Mouse (Mus musculus) embryo, embryonic 11.5 days (tissue): ENCODE data around the gene Prickle1.

Experiments
- DNase-seq: peaks from one replicate; pipeline ENCODE4 v3.0.0-alpha.2; 2012; ENCODE audit warnings: low read depth, low spot score

The Prickle1 gene

DNA sequence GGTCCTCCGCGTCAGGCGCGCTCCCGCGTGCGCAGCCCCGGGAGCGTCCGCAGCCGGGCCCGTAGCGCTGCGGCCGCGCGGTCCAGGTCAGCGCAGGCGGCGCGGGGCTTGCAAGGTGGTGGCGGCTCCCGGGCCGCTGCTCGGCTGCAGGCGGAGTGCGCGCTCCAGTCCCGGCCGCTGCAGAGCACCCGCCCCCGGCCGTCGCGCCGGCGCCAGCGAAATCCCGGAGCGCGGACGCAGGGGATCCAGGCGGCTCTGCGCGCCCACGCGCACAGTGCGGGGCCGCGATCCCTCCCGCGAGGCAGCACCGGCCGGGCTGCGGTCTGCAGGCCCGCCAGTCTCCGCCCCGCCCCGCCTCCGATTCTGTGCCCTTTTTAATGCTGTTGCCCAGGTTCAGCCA is at the start of gene Prickle1:
TSS of gene Prickle1 (minus strand) at position 146 of the 400 bp plus-strand sequence.
- peak; percentile 80 for DNase-seq

DNA sequence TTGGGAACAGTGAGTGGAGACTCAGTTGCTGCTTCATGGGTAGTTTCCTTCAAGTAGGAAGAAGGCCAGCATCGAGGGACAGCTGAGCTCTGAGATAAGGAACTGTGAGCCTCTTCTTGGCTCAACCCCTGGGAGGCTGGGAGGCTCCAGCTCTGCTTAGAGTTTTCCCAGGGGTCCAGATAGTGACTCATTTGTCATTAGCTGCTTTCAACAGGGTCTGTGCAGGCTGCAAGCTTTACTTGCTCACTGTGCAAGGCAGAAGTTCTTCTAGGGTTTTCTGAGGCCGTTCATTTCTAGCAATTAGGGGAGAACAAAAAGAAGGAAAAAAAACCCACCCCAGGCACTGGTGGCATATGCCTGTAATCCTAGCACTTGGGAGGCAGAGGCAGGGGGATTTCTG is 44.5 kb upstream of the Prickle1 start:
- no peak for DNase-seq

DNA sequence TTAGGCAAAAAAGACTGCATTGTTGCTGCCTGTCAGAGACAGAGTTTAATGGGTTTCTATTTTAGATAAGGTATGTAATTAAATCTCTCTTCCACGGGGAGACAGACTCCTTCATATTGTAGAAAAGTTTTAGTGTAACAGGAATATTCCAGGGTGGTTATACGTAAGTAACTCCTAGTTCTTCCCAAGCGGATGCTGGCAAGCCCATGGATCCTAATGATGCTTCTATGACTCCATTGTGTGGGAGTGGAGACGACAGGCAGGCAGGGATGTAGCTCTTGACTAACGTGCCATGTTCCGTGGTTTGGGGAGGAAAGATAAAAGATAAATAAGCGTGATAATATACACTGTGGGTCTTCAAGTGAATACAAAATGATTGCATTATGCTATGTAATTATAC is 41.3 kb upstream of the Prickle1 start:
- DNase-seq: no peak

DNA sequence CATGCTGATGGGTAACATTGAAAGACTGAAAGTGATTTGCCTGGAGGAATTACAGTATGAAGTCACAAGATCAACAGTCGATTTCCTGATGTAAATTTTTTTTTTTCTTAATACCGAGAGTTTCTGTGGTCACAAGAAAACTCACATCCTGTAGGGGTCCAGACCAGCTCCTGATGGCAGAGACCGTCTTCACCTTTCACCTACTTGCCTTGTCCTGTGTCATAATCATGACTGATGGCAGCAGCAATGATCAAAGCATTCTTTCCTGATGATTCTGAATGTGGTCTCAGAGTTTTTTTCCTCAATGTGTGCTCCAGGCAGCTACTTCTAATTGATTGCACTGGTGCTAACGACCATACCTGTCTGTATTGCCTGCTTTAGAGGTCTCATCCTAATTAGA is 39.9 kb upstream of the Prickle1 start:
- no peak for DNase-seq

DNA sequence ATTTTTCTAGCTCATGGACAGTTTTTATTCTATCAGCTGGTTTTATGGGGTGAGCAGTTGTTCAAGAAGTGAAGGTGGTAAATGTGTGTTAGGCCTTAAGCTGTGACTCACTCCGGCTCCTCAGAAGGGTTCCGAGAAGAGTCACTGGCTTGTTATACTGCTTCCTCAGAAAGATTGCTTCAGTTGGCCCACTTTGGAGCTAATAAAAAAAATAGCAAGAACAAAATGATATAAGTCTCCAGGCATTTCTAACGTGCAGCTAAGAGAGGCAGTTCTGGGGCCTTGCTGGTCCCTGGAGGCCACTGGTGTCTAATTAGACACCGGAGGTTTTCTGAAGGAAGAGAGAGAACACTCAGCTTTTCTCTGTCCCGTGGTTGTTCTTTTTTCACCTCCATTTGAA is 38.8 kb upstream of the Prickle1 start:
- no peak for DNase-seq

DNA sequence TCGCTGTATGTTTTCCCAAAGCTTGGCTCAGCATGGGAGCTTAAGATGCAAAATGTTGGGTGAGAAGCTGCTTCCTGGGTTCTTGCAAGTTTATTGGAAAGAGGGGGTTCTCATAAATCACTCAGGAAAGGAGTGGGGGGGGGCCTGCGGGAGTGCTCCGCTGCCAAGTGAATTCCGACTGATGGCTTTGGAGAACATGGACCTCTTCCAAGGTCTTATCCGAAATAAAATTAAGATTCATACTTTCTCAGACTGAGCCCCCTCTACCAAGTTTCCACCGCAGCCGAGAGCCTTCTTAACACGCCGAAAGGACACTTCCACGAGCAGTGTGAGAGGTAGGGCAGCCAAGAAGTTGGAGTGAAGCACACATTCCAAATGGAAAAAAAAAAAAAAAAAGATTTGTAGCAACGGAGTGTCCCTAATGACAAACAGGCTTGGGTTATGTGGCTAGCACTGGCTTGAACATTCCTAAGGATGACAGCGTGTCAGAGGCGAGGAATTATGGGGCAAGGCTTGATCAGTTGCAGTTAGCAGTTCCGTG is 34.4 kb upstream of the Prickle1 start:
- DNase-seq: no peak

DNA sequence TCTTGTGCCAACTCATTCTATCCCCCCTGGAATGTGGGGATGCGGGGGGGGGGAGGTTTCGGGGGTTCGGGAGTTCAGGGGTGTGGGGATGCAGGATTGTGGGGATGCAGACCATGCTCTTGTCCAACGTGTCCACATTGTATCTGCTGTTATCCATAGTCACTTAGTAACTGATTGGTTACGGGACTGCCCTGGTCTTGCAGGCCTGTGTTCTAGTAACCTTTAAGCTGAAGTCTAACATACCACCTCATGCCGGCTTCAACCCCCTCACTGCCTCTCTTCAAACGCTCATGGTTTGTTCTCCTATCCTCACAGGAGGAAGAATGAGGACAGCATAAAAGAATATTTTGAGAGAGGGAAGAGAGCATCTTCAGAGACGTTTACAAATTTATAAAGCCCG is 33.5 kb upstream of the Prickle1 start:
- no peak for DNase-seq

DNA sequence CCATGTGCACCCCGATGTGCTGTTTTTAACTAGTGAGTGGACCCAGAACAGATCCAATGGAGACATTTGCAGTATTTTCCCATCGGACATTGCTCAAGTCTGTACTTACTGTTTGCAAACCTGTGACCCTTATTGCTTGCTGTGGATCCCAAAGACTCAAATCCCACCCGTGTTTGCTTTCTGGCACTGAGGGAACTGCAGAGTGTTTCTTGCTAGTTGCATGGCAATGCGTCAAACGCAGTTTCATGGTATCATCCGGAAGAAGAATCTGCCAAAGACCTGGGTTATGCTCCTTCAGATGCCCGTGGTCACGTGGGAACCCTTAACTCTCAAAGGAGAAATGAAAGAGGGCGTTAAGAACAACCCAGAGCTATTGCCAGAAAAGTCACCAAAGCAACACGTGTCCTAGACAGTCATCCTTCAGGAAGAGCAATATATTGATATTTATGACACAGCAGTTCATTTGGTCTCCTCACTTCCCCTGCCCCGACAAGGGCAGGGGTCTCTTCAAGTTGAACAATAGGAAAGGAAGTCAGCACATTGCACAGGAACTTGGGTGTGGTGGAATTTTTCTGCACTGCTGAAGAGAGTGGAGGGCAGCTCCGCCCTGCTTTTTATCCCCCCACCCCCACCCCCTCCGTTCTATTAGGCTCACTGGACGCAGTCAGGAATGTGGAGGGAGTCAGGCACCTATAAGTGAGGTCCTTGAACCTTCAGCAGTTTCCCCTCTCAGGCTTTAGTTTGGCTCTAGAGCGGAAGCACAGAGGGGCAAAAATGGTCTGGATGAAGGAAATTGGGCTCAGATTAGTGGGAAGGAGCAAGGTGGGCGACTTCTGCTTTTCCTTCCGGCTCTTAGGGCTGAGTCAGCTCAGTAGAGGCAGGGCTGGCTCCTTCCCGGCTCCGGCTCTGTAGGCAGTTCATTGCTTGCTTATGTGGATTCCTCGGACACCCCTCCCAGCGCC is 32.4 kb upstream of the Prickle1 start:
- no peak for DNase-seq

DNA sequence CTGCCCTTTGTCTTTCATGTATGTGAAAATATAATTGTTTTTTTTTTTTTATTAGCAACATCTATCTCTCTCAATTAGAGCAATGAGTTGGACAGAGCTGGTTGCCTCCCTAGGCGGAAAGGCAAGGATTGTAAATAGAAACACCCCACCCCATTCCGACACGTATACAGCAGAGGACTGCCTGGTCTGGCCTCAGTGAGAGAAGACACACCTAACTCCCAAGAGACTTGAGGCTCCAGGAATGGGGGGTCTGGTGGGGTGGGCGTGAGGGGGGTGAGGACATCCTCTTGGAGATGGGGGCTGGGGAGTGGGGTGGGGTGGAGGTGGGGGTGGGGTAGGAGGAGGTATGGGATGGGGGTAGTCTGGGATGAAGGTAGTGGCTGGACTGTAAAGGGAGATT is 23.9 kb upstream of the Prickle1 start:
- no peak for DNase-seq

DNA sequence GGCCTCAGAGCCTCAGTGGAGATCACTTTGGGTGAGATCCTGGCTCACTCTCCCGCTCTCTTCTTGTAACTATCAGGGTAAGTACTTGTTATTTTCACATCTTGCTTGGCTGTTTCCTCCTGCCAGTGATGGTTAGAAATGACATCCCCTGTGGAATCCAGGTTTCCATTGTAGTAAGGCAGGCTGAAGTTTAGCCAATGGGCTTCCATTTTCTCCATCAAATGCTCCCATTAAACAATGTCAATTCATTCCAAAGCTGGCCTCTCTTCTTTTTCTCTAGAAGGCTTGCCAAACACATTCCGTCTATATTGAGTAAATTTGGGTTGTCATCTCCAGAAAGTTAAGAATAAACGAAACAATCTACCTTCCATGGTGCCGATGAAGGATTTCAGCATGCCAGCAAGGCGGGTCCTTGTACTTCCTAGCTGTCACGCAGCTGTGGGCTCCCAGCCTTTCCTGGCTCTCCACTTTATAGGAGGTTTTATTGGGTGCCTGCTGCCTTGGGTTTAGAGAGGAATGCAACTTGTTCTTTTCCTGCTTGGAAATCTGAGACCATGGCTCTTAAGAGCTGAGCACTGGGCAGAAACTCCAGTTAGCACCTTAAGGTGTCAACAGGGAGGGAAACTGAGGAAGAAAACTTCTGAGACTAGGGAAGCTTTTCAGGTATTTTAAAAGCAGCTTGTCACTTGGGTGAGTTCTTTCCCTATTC is 22.9 kb upstream of the Prickle1 start:
- DNase-seq: no peak

DNA sequence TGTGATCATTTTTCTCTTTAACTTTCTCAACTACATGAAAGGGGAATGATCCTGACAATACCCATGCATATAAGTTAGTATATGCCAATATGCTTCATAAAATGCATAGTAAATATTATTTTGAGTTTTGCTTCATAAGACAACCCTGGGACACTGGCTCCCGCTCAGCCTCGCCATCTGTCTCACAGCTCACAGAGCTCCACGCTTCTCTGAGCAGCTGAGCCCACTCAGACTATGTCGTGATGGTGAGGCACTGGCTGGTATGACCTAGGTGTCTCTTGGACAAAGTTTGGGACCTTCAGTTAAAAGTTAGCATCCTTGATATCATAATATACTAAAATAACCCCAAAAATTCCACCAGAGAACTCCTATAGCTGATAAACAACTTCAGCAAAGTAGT is 20.6 kb upstream of the Prickle1 start:
- no peak for DNase-seq

DNA sequence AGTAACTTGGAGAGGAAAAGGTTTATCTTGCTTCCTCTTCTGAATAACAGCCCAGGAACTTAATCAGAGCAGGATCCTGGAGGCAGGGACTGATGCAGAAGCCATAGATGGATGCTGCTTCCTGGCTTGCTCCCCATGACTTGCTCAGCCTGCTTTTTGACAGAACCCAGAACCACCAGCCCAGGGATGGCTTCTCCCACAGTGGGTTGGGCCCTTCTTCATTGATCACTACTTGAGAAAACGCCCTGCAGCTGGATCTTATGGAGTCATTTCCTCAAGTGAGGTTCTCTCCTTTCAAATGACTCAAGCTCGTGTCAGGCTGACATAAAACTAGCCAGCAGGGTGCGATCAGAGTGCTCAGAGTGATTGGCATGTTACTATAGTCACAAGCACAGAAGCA is 19.3 kb upstream of the Prickle1 start:
- DNase-seq: no peak

DNA sequence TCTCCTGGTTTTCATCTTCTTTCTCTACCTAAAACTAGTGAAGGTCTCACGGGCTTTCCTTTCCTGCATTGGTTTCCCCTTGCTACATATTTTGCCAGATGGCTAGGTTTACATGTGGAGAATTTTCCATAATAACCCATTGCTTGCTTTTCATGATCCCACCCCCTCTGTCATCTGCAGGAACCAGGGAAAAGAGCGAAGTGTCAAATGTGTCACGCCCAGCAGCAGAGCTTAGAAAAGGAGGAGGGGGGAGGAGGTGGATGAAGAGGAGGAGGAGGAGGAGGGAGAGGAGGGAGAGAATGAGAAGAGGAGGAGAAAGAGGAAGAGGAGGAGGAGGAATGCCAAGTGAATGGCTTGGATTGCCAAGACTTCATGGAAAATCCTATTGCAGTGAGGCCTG is 17.9 kb upstream of the Prickle1 start:
- DNase-seq: no peak

DNA sequence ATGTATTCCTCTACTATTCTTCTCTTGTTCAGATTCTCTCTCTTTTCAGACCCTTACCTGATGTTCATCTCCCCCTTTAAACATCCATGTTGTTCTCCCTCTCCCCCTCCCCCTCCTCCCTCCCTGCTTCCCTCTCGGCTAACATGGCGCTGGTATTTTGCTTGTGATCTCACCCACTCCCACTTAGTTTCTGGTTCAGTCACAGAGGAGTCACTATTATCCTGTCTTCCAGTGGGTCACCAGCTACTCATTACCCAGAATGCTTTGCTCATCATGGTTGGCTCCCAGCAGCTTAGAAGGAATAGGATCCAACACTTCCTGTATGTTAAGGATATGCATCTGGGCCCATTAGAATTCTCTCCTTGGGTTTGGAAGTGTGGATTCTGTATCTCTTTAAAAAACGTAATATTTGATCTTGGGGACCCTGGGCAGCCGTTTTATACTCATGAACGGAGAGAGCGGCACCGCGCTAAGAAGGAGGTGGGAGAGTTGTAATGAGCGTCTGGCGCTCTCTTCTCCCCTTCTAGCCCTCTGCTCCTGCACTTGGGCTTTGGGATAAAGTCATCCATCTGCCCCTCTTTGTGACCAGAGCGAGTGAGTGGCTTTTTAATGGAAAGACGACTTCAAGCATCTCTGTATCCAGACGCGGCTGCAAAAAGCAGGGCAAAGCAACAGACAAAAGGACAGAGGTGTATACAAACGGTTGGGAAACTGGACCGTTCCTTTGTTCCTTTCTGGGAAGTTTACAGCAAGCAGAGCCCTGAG is 16.0 kb upstream of the Prickle1 start:
- no peak for DNase-seq

DNA sequence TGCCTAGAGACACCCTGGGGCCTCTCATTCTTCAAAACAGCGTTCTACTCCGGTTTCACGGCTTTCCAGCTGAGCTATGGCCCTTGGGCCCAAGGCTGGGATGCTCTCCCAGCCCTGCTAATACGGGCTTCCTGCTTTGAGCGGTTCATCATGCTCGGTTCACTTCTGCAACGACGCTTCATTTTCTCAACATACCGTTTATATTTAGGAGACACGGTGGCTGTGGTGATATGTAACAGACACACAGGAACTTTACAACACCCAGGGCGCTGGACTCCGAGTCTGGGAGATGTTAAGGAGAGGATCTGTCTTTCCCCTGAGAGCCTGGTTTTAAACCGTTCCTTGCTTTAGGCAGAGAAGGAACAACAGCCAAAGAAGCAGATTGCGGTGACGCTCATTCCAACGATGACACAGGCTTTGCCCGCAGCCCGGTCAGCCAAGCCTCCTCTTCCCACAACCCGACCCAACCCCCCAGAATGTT is 15.1 kb upstream of the Prickle1 start:
- no peak for DNase-seq

DNA sequence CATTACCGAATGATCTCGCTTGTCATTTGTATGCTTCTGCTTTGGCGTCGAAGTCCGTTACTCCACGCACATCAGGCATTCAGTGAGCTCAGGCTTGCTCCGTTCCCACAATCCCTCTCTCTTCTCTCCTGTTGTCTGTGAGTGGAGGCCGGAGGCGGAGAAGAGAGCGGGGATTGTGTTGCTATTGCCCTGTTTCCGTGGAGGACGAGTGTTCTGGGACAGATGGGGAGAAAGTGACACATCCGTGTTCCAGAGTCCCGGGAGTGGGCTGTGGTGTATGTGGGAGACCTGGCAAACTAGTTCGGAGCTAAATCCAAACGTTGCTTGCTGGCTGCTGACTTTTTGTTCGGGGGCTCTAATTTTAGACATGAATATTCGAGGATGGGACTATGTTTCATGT is 14.6 kb upstream of the Prickle1 start:
- DNase-seq: no peak

DNA sequence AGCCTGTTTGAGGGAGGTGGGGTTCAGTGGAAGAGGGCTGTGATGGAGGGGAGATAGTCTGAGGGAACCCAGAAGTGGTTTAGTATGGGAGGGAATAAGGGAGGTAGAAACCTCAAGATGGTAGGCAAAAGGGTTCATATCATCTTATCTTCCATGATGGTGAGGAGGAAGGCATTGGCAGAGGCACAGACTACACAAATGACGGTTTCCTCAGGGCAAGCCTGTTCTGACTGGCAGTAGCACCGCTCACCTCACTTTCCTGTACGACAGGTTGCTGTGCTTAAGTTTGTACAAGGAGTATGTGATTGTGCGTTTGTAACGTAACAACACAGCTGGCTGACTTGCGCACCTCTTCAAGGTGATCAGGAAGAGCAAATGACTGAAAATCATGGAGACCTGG is 7.2 kb upstream of the Prickle1 start:
- DNase-seq: no peak

DNA sequence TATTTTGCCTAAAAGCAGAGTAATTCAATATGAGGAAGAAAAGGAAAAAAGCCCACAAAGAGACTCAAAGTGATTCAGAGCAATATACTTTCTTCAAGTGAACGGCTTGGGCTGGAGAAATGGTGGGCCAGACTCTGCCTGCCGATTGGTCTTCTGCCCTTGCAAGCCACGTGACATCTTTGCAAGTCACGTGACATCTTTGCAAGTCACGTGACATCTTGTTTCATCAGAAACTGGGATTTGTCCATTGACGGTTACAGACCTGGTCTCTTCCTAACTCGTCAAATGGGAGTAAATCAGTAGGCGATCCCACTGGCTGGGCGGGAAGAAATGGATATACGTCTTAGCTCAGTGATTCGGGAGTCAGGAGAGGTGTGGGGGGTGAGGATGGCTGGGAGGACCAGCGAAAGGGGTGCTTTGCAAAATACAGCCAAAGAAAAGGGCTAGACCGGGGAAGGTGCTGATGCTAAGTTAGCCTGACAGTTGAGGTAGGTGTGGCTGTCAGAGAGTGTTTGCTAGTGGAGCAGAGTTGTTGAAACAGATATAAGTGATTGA is 5.8 kb upstream of the Prickle1 start:
- no peak for DNase-seq

DNA sequence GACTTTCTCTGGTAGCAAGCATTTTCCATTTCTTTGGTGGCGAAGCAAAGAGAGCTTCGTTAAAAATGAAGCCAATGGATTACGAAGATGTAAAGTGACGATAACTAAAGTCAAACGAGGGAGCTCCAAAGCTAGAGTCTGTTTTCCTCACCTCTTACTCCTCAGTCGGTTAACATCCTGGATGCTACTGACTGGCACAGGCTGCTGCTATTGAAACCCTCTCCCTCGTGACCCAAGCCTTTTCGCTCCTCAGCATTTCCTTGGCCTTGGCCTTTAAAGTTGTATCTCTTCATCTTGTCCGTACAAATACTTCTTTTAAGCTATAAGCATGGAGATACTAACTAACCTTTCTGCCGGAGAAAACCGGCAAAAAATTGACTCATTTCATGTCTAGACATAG is 1.3 kb upstream of the Prickle1 start:
- no peak for DNase-seq

DNA sequence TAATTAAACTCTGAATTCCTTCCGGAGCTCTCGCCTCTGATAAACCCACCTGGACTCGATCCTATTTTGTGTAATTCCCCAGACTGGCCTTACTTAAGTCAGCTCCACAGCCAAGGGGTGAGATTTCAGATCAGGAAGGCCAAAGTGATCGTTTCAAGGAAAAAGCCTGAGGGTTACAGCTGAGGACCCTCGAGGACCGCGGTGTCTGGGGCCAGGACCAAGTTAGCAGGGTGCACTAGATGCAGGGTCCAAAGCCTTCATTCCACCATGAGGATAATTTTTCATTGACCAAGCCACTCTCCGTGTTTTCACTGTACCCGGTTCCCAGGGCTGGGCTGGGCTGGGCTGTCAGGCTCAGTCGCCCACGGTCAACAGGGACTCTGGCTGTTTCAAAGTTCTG is 594 bp upstream of the Prickle1 start:
- peak; percentile 56 for DNase-seq

DNA sequence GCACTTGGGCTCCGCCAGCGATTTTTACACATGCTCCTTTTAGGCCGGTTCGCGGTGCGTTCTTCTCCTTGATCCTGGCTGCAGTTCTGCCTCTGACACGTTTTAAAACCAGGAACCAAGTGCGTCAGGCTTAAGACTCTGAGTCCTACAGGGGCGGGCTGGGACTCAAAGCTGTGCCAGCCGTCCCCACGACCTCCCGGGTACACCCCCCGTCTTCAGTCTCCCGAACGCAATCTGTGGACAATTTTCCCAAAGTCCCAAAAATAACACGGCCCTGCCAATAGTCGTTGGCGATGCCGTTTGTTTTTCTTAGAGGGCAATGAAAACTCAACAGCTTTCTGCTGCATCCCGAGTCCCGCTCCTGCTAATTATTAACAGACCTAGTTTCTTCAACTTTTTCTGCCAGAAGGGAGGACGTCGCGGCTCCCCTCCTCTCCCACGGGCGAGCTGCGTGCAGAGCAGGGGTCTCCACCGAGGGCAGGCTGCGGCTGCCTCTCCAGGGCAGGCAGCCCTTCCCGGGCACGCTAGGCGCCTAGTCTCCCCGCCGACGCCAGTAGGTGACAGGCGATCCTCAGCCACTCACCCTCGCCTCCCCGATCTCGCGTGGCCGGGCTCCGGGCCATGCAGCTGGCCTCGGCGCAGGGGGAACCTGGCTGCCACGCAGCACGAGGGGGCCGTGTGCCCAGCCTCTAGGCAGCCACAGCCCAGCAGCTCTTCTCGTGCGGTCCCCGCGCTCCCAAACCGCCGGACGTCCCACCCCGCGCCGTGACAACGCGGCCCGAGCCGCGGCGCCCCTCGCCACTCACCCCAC is 598 bp downstream of the Prickle1 start:
- DNase-seq: no peak
